Mouse (Mus musculus) limb, embryonic 14.5 days (tissue): ENCODE measurements around the gene Cstad. TPM values are rescaled to one million over a fixed set of nuclear protein-coding genes. Genes with fewer than 3 reads are reported as not detected.
A peak's percentile ranks its signal among the peaks of the same experiment; 100 is the strongest.

ENCODE experiments used
- ATAC-seq: fragments of 200-750 bp; cut with Nextera tagmentation; 2 replicates; pipeline ENCODE4 v1.8.0; 2017; ENCODE audit warnings: low read depth, moderate number of reproducible peaks, moderate TSS enrichment; ENCODE audit not compliant: low FRiP score
- DNase-seq: peaks from one replicate; pipeline ENCODE4 v3.0.0-alpha.2; 2015; ENCODE audit warnings: low spot score
- H3K27ac ChIP-seq: fragments of 300-500 bp; sonication (generic); replicated peaks from 2 replicates; pipeline ENCODE4 v1.5.1; 2014; ENCODE audit warnings: low read depth, mild to moderate bottlenecking, low read length, moderate library complexity, mixed read lengths
- H3K27me3 ChIP-seq: fragments of 300-500 bp; sonication (generic); 2 replicates; pipeline ENCODE4 v1.6.1; 2014; ENCODE audit warnings: low read length, mixed read lengths; ENCODE audit not compliant: control insufficient read depth, insufficient read depth
- H3K36me3 ChIP-seq: fragments of 300-500 bp; sonication (generic); 2 replicates; pipeline ENCODE4 v1.6.1; 2014; ENCODE audit warnings: mild to moderate bottlenecking, low read length, moderate library complexity, mixed read lengths; ENCODE audit not compliant: control insufficient read depth, insufficient read depth
- H3K4me1 ChIP-seq: fragments of 300-500 bp; sonication (generic); 2 replicates; pipeline ENCODE4 v1.6.1; 2014; ENCODE audit warnings: antibody characterized with exemption, low read length, mixed read lengths; ENCODE audit not compliant: control insufficient read depth, insufficient read depth
- H3K4me2 ChIP-seq: fragments of 300-500 bp; sonication (generic); replicated peaks from 2 replicates; pipeline ENCODE4 v1.6.1; 2014; ENCODE audit warnings: low read depth, mild to moderate bottlenecking, low read length, moderate library complexity; ENCODE audit not compliant: severe bottlenecking
- H3K4me3 ChIP-seq: fragments of 300-500 bp; sonication (generic); replicated peaks from 2 replicates; pipeline ENCODE4 v1.5.1; 2014; ENCODE audit warnings: low read length
- H3K9ac ChIP-seq: fragments of 300-500 bp; sonication (generic); 2 replicates; pipeline ENCODE4 v1.6.1; 2014; ENCODE audit warnings: mild to moderate bottlenecking, low read depth, low read length, moderate library complexity; ENCODE audit not compliant: severe bottlenecking
- H3K9me3 ChIP-seq: fragments of 300-500 bp; sonication (generic); 2 replicates; pipeline ENCODE4 v1.6.1; 2016; ENCODE audit warnings: low read length; ENCODE audit not compliant: control insufficient read depth
- POLR2A ChIP-seq: fragments of 200-500 bp; IDR thresholded peaks from 2 replicates; pipeline ENCODE4 v1.8.0; 2012; ENCODE audit warnings: inconsistent platforms, mild to moderate bottlenecking, moderate library complexity, borderline replicate concordance; ENCODE audit not compliant: insufficient read depth, insufficient read length; ENCODE audit errors: extremely low read depth
- WGBS: fragments of 180-500 bp; shearing (Covaris S2); extraction: QIAGEN DNeasy Blood & Tissue Kit; methylation state at CpG from one replicate; pipeline ENCODE4 v1.1.7; 2014; 5-methylcytosine and 5-hydroxymethylcytosine counted together
- polyA plus RNA-seq, 2 experiments: library from polyadenylated mRNA; depleted of rRNA in 1 of 2; stranded (reverse) in 1 of 2; unstranded in 1 of 2; fragments of >200 nt; fragmentation: Nextera tagmentation in 1 of 2; extraction: Ambion mirVana in 1 of 2; gene quantifications; 2 replicates each; pipeline versions ENCODE4 v1.2.1 to v1.2.3; 2012 to 2014

Gene Cstad
- polyA plus RNA-seq, 2 experiments = 1.3 to 3.1 TPM

GRCm38 (mm10) chr2:30602451-30602850 is 7.6 kb downstream of the Cstad start:
- no peak overlapping the region for H3K4me3 ChIP-seq
- ATAC-seq = no peak
- no peak for TF ChIP-seq POLR2A
- no peaks in the 10 kb centered on the region for H3K9me3 ChIP-seq
- H3K4me1 ChIP-seq = peaks cover 57% of the 10 kb centered on the region
- DNase-seq = no peak
- H3K4me2 ChIP-seq = no peak overlapping the region
- H3K27ac ChIP-seq = no peak overlapping the region
- H3K36me3 ChIP-seq = no peaks in the 10 kb centered on the region
- H3K27me3 ChIP-seq = no peaks in the 10 kb centered on the region
- H3K9ac ChIP-seq = no peak overlapping the region

GRCm38 (mm10) chr2:30603731-30604130 is 8.9 kb downstream of the Cstad start:
- WGBS = 57% methylated on average over 5 of the region's 5 CpGs
- peak overlapping the region; percentile 87; the same call in 1 of the 2 replicates for H3K27ac ChIP-seq
- no peaks in the 10 kb centered on the region for H3K36me3 ChIP-seq
- no peaks in the 10 kb centered on the region for H3K27me3 ChIP-seq
- TF ChIP-seq POLR2A = no peak
- DNase-seq (no peak), ATAC-seq (no peak)
- H3K4me3 ChIP-seq = no peak overlapping the region
- no peak overlapping the region for H3K4me2 ChIP-seq
- H3K4me1 ChIP-seq = peaks cover 61% of the 10 kb centered on the region
- H3K9ac ChIP-seq = no peak overlapping the region
- no peaks in the 10 kb centered on the region for H3K9me3 ChIP-seq

- H3K9me3 ChIP-seq = no peaks in the 10 kb centered on the region
- H3K9ac ChIP-seq = peak overlapping the region; percentile 17
- H3K27ac ChIP-seq = peak overlapping the region; percentile 87
- H3K4me1 ChIP-seq = peaks cover 60% of the 10 kb centered on the region
- DNase-seq = peak; percentile 76
- TF ChIP-seq POLR2A = no peak
- H3K4me2 ChIP-seq = peak overlapping the region; percentile 41
- peak; percentile 69 for ATAC-seq
- no peaks in the 10 kb centered on the region for H3K27me3 ChIP-seq
- H3K36me3 ChIP-seq = no peaks in the 10 kb centered on the region
- peak overlapping the region; percentile 11; the same call in 1 of the 2 replicates for H3K4me3 ChIP-seq
- under 1% methylated on average over 30 of the region's 32 CpGs for WGBS
These were observed 10.3 kb downstream of the Cstad start for GRCm38 (mm10) chr2:30604880-30605761.

DNA sequence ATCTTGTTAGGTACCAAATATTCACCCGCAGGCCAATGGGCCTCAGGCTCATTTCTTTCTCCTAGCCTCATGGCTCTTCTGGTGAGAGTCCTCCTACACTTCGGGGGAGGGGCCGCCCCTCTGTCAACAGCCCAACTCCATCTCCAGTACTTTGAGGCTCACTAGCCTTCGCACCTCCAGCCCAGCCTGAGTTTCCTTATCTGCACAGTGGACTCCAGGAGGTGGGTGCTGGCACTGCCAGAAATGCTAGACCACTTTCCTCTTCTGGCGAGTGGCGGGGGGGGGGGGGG is 10.9 kb downstream of the Cstad start:
- ATAC-seq = no peak
- no peak for TF ChIP-seq POLR2A
- no peak overlapping the region for H3K4me3 ChIP-seq
- peaks cover 54% of the 10 kb centered on the region for H3K4me1 ChIP-seq
- H3K9ac ChIP-seq = peak overlapping the region; percentile 17; the same call in 1 of the 2 replicates
- no peaks in the 10 kb centered on the region for H3K36me3 ChIP-seq
- H3K27ac ChIP-seq = peak overlapping the region; percentile 87
- DNase-seq = no peak
- H3K4me2 ChIP-seq = peak overlapping the region; percentile 43; the same call in 1 of the 2 replicates
- no peaks in the 10 kb centered on the region for H3K27me3 ChIP-seq
- 8% methylated on average over 5 of the region's 6 CpGs for WGBS
- H3K9me3 ChIP-seq = no peaks in the 10 kb centered on the region

GRCm38 (mm10) chr2:30606621-30607052 is 11.8 kb downstream of the Cstad start:
- 7% methylated on average over 23 of the region's 23 CpGs for WGBS
- no peak for TF ChIP-seq POLR2A
- DNase-seq (no peak), ATAC-seq (no peak)
- Histone ChIP-seq H3K9ac (0 out of 2 replicates have a peak overlapping the region, but pooled peaks have one; percentile 25), H3K4me3 (peak overlapping the region; percentile 7), H3K4me2 (peak overlapping the region; percentile 43), H3K4me1 (peaks cover 45% of the 10 kb centered on the region), H3K27me3 (no peaks in the 10 kb centered on the region), H3K27ac (peak overlapping the region; percentile 77), H3K9me3 (no peaks in the 10 kb centered on the region), H3K36me3 (no peaks in the 10 kb centered on the region)
